Mouse (Mus musculus) monocyte, adult 5-6 weeks (primary cell): ENCODE results near the gene Suclg2. TPM values are rescaled to one million over a fixed set of nuclear protein-coding genes. Genes with fewer than 3 reads are reported as not detected.

Experiments used
- ATAC-seq: fragments of 153-309, 156-312 bp; replicated peaks from 2 replicates; pipeline ENCODE4 v1.8.0; 2017; ENCODE audit warnings: mild to moderate bottlenecking; ENCODE audit not compliant: low TSS enrichment, insufficient number of reproducible peaks, severe bottlenecking, poor library complexity, low FRiP score
- total RNA-seq: library from RNA; stranded (forward); fragments of 200-1000, 200-491, 200-594 nt; gene quantifications from 3 replicates; pipeline ENCODE4 v1.2.3, GENCODE M21; 2017

The Suclg2 gene
- total RNA-seq, 1 experiment from 2014 or later = 17.4 TPM

DNA sequence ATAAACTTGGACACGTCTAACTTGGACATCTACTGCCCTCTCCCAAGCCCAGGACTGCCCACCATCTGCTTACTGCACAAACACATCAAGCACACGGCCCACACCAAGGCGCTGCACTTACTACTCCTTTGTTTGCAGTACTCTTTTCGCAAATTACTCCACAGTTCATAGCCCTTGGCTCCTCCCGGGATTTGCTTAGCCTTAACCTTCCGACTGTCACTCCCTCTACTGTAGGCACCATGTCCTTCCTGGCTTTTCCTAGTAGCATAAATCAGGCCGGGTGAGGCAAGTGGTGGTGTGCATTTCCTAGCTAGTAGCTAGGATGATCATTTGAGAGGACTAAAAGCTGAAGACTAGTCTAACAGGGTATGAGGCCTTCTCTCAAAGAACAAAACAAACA, 16.8 kb downstream of the Suclg2 start:
- ATAC-seq = no peak

DNA sequence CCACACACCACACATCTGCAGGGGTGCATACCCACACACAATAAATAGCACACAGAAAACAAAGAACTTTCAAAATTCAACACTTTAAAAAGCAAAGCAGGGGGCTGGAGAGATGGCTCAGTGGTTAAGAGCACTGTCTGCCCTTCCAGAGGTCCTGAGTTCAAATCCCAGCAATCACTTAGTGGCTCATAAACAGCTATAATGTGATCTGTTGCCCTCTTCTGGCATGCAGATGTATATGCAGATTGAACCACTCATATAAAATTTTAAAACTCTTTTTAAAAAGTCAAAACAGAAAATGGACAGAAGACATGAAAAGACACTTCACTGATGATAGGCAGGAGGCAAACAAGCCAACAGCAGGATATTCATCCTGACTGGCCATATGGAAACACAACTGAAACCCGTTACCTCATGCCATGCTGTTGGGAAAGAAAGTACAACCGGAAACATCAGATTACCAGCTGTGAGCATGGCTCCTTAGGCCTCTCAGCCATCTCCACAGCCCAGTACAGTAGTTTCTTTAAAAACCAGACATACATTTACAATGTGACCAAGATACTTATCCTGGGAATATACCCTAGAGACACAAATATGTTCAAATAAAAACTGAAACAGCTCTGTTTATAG, 17.5 kb downstream of the Suclg2 start:
- no peak for ATAC-seq

DNA sequence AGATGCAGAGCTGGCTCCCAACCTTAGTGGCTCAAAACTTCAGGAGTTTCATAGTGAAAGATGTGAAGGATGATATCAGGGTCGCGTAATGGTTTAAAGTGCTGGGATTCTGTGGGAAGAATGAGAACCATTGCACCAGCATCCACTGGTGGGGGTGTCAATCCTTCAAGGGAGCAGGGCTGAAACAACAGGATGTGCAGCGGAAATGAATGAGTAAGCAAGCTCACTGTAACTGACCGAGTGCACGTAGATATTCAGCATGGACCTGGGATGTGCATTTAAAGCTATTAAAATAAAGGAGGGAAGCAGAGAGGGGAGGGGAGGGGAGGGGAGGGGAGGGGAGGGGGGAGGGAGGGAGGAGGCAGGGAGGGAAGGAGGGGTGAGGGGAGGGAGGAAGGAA, 18.4 kb downstream of the Suclg2 start:
- ATAC-seq = no peak

- no peak for ATAC-seq
Measured at GRCm38 (mm10) chr6:95699326-95699725, 19.3 kb downstream of the Suclg2 start.

- no peak for ATAC-seq
Measured at GRCm38 (mm10) chr6:95698536-95699162, 20.0 kb downstream of the Suclg2 start.

DNA sequence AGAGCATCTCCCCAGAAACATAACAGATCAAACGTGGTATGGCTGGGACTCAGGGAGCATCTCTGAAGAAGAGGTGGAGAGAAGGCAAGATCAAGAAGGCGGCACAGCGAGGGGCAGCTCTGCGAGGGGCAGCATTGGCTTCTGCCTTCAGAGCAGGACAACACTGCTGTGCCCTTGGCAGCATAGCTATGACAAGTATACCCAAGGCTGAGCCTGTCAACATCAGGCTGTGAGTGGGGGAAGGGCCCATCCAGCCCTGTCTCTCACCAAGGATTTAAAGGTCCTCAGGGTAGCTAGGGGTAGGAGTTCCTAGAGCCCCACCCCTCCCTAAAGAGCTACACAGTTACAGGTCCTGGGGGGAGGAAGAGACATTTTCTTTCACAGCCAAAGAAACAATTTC, 23.7 kb downstream of the Suclg2 start:
- no peak for ATAC-seq

DNA sequence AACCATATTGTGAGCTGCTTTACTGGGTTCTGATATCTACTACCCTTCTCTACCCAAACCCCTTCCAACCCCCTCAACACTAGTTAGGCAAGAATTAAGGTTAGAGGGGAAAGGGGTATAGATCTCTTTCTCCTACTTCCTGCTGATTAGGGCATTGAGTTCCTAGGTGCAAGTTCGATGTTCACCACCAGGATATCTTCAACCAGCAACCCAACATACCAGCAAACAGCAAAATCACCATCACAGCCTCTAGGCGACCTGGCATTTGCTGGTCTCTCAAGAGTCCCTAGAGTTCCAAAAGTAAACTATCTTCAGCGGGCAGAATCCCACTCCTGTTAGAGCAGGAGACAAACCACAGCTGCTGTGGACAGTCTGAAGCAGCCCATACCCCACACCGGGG, 33.4 kb downstream of the Suclg2 start:
- ATAC-seq = no peak

DNA sequence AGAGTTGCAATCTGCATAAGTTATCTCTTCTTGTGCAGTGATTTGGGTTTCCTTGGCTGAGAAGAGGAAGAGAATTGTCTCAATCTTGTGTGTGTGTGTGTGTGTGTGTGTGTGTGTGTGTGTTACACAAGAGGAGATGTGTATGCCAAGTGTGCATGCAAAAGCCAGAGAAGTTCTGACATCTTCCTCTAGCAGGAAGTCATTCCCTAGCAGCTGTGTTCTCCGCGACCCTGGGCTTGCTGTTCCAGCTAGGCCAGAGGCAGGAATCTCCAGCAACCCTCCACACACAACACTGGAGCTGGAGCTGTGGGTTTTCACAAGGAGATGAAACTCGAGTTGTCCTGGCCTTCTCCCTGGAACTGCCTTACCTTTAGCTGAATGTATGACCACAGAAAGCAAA, 38.9 kb downstream of the Suclg2 start:
- ATAC-seq = no peak

DNA sequence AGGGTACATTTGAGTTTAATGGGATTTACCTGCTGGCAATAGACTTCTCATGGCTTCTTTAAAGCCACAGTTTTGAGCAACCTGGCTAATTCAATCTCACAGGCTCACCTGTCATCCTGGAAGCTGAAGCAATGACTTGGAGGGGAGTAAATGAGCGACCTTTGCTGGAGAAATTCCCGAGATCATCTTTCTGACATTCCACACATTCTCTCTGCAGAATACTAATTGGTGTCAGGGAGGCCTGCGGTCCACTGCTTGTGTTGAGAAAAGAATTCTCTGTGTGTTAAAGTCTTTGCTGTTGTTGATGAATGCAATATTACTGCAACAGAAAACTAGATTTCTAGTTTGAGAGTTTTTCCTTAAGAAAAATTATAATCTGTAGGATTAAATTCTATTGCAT, 39.3 kb downstream of the Suclg2 start:
- ATAC-seq = no peak

DNA sequence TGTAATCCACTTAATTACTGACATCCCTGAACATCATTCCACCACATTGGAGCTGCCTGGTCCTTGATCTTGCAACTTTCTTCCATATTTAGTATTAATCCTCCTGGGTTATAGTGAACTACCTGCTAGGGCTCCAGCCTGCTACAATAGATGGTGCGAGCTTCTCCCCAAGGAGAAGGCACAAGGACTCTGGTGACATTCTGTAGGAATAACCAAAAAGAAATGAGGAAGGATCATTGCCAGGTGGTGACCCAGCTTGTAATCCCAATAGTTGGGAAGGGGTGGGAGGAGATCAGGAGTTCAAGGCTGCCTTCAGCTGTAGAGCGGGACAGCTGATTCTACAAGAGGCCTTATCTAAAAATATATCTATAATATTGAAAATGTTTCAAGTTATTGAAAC, 41.6 kb downstream of the Suclg2 start:
- ATAC-seq = no peak

- ATAC-seq = no peak
Measured at GRCm38 (mm10) chr6:95676439-95676838, 42.2 kb downstream of the Suclg2 start.

DNA sequence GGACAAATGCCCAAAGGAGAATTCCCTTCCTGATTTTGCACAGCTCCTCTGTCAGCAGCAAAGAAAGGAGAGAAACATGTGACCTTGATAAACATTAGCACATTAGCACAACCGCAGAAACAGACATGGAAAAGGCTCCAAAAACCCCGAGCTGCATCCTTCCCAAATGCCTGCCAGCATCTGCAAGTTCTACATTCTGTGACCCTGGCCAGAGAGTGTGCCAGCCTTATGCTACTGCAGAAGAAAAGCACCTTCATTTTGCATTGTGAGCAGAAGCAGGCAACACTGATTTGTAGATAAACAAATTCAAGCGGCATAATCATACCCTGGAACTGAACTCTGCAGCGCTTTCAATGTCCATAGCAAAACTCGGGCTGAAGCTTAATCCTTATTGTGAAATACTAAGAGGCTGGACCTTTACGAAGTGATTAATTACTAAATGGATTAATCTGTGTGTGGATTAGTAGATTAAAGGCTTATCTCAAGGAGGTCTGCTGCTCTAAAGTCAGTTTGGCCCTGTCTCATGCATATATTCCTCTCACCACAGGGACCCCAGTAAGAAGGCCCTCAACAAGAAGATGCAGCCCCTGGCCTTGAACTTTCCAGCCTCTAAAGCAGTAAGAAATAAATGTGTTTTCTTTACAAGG, 43.4 kb downstream of the Suclg2 start:
- no peak for ATAC-seq

DNA sequence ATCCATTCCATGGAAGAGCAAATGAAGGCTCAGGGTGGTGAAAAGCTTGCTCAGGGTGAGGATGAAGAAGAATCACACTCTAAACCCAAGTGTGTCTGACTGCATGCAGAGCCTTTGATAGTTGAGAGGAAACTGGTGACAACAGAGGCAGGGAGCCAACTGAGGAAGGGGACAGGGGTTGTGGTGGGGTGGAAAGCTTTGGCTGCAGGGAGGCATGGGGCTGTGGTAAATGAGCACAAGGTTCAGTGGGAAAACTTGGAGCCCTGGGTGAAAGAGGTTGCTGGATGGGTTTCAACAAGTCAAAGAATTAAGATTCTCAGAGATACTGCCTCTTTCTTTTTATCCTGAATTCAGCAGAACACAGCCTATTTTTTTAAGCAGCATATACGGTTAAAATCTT, 43.9 kb downstream of the Suclg2 start:
- ATAC-seq = no peak

- no peak for ATAC-seq
Measured at GRCm38 (mm10) chr6:95669335-95669729, 49.3 kb downstream of the Suclg2 start.

DNA sequence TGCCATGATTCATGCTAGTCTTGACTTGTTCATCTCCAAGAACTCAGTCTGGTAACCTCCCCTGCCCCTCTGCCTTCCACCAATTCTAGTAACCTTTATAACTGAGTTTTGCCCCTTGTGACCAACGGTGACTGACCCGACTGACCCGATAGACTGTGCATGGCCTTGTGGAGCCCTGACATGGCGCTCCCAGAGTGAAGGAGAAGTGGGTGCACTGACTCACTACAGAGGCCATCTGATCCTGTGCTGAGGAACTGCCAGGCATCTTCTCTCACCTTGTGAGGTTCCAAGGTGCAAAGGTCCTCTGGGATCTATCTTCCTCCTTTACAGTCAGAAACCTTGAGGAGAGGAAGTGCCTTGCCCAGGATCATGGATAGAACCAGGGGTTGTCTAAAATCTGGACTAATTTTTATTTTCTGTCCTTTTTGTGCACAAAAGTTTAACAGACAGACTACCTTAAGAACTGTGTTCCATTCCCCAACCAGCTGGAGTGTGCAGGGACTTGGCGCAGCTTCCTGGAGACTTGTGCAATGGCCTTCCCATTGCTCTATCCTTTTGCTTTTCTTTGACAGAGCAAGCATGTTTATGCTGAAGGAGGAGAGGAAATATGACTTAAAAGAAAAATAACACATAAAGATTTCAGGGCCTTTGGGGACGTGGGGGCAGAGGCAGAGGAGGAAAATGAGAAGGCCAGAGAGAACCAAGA, 49.8 kb downstream of the Suclg2 start:
- no peak for ATAC-seq

GRCm38 (mm10) chr6:95657671-95658070, 60.9 kb downstream of the Suclg2 start:
- ATAC-seq = no peak

DNA sequence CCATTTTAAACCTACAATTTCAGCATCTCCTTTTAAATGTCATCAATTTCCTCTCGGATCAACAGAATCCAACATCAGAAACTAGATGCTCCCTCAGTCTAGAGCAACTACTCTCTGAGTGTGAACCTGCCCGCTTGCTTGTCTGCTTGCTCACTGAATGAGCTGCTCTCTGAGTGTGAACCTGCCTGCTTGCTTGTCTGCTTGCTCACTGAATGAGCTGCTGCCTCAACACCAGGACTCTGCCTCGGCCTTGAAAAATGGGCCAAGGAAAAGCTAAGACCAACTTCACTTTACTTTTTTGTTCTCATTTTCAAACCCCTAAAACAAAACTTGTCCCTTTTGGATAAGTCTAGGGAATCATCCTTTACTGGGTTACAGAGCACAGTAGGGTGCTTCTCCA, 64.9 kb downstream of the Suclg2 start:
- no peak for ATAC-seq

- ATAC-seq = no peak
Measured at GRCm38 (mm10) chr6:95652774-95653173, 65.8 kb downstream of the Suclg2 start.

DNA sequence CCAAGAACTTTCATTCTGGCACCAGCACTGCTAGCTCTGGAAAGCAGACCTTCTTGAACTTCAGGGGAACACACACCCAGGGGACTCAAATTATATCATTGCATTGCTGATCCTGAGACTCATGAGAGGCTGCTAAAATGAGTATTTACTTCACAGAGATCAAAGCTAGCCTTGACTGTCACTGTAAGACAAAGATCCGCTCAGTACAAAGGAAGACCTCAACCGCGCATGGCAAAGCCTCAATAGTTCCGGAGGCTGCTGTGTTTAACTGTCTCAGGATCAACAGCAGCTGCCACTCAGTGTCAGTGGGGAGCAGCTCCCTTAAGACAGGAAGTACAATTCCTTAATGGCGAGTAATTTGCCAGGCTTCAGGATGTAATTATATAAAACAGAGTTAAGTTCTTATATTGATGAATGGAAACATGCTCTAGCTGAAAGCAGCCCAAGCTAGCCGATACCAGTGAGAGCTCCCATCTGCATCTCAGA, 67.2 kb downstream of the Suclg2 start:
- no peak for ATAC-seq
